Mouse (Mus musculus) myocyte (in vitro differentiated cells): ENCODE results near the gene Kif2c.

Experiments used
- CEBPB ChIP-seq: IDR thresholded peaks from 2 replicates; pipeline ENCODE4 v1.6.1; 2011; ENCODE audit warnings: mild to moderate bottlenecking, moderate library complexity; ENCODE audit not compliant: poor library complexity, insufficient read depth, severe bottlenecking
- E2F4 ChIP-seq: IDR thresholded peaks from one replicate; pipeline ENCODE4 v1.6.1; 2011; ENCODE audit warnings: mild to moderate bottlenecking, control low read depth, moderate library complexity; ENCODE audit not compliant: insufficient read depth
- MAX ChIP-seq: IDR thresholded peaks from one replicate; pipeline ENCODE4 v1.6.1; 2011; ENCODE audit warnings: low read depth, mild to moderate bottlenecking, control low read depth
- MYOD1 ChIP-seq, 3 experiments: IDR thresholded peaks; one replicate each; pipeline ENCODE4 v1.6.1; 2011; ENCODE audit warnings: control low read depth in 2 of 3, low read depth in 2 of 3, mild to moderate bottlenecking in 2 of 3, moderate library complexity in 1 of 3; ENCODE audit not compliant: insufficient read length in 2 of 3, control insufficient read depth in 1 of 3
- MYOG ChIP-seq, 3 experiments: IDR thresholded peaks; one replicate each; pipeline ENCODE4 v1.6.1; 2011; ENCODE audit warnings: control low read depth in 2 of 3, low read depth in 2 of 3, mild to moderate bottlenecking in 2 of 3; ENCODE audit not compliant: insufficient read length in 2 of 3, control insufficient read depth in 1 of 3, insufficient read depth in 1 of 3
- POLR2A ChIP-seq: IDR thresholded peaks from one replicate; pipeline ENCODE4 v1.6.1; 2011; ENCODE audit warnings: low read depth, mild to moderate bottlenecking, control low read depth, moderate library complexity; ENCODE audit not compliant: insufficient read length
- POLR2AphosphoS2 ChIP-seq: IDR thresholded peaks from one replicate; pipeline ENCODE4 v1.6.1; 2011; ENCODE audit warnings: low read depth, control low read depth; ENCODE audit not compliant: insufficient read length
- SRF ChIP-seq: IDR thresholded peaks from one replicate; pipeline ENCODE4 v1.6.1; 2011; ENCODE audit warnings: low read depth; ENCODE audit not compliant: control insufficient read depth, insufficient read length
- TCF12 ChIP-seq: IDR thresholded peaks from one replicate; pipeline ENCODE4 v1.6.1; 2011; ENCODE audit warnings: mild to moderate bottlenecking, control low read depth; ENCODE audit not compliant: poor library complexity, insufficient read depth, severe bottlenecking
- USF1 ChIP-seq: IDR thresholded peaks from one replicate; pipeline ENCODE4 v1.6.1; 2011; ENCODE audit warnings: low read depth, mild to moderate bottlenecking, control low read depth, moderate library complexity

- TF ChIP-seq SRF (no peak), E2F4 (no peak), POLR2A (no peak), MYOG (IDR thresholded peaks at IDR 0.05; ENCODE audit: control insufficient read depth in 1 of 3, insufficient read depth in 1 of 3, insufficient read length in 2 of 3, low read depth in 2 of 3) (no peak), MAX (no peak), USF1 (no peak), CEBPB (no peak), TCF12 (no peak), POLR2AphosphoS2 (no peak), MYOD1 (IDR thresholded peaks at IDR 0.05; ENCODE audit: control insufficient read depth in 1 of 3, insufficient read length in 2 of 3, low read depth in 2 of 3) (no peak)
Observed at GRCm38 (mm10) chr4:117209592-117209991, 27.2 kb upstream of the Kif2c start.
